Mouse (Mus musculus) natural killer cell, adult 2 months (primary cell): Measurements from ENCODE around the gene Cep57.
A peak's percentile ranks its signal among the peaks of the same experiment; 100 is the strongest.

Experiments
- DNase-seq, 2 experiments: peaks; one replicate each; pipeline ENCODE4 v3.0.0; 2022; ENCODE audit warnings: low spot score in 2 of 2

The Cep57 gene

DNA sequence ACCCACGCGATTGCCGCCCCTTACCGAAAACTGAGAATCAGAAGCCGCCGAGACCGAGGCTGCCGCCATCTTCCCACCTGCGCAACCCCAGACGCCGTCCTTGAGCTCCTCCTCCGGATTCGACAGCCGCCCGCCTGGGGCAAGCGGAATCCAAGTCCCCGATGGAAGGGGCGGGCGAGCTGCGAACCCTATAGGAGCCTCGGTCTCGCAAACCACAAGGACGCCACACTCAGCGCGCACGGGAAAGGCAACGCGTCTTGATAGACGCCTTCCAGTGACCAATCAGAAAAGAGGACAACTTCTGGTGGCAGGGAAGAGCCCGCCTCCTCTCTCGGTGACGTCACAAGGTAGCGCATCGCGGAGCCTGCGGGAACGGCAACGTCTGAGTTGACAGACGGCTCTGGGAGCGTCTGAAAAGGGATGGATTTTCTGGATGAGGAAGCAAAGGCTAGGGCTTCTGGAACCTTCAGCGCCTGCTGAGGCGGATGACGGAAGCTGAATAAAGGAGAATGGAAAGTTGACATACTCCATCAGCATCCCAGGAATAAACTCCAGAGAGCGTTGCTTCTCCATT is at the start of gene Cep57:
Gene Cep57 (minus strand): TSS at position 276 of the 574 bp plus-strand sequence.
- peak; percentile 92 for DNase-seq

DNA sequence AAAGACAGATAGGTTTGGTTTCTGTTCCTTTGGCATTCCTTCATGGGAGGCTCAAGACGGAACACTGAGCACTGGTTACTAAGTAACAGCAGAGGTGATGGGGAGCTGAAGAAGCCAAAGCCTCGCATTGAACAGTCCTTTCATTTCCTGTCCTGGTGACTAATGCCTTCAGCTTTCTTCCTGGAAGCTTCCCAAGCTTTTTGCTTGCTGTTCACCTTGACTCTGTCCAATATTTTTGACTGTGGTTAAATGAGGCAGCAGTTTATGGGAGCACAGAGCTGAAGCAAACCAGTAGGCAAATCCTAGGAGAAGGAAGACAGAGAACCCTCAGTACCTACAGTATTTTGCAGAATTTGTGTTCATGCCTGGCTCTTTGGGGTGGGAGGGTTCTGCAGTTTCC is 48.4 kb upstream of the Cep57 start:
- DNase-seq = no peak

DNA sequence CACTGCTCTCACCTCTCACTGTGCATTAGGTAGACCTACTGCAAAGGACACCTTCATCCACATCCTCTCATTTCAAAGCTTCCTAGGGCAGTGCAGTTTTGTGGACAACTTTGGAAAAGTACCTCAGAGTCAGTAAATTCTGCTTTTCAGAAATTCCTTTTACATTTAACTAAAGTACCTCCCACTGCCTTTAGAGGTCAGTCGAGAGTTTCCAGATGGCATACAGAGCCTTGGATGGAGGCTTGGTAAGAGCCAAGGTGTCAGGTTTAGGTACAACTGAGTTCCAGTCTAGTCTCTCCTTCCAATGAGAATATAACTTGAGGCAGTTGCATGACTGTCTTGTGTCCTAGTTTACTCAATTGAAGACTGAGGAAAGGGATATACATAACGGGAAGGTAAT is 47.5 kb upstream of the Cep57 start:
- DNase-seq = no peak

DNA sequence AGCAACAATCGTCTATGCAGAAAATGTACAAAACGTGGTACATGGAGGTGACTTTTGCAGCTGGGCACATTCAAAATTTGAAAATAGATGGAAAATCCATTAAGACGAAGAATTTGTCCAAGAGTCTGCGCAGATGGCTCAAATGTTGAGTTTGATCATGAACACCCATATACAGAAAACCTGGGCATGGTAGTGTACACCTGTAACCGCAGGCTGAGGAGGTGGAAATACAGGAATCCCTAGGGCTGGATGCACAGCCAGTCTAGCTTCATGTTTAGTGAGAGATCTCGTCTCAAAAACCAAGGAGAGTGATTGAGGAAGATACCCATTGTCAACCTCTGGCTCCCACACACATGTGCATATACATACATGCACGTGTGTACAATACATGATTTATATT is 44.7 kb upstream of the Cep57 start:
- no peak for DNase-seq

GRCm38 (mm10) chr9:13867646-13868045 is 40.7 kb upstream of the Cep57 start:
- no peak for DNase-seq

- DNase-seq = no peak
Observed at GRCm38 (mm10) chr9:13856777-13857176, 29.9 kb upstream of the Cep57 start.

DNA sequence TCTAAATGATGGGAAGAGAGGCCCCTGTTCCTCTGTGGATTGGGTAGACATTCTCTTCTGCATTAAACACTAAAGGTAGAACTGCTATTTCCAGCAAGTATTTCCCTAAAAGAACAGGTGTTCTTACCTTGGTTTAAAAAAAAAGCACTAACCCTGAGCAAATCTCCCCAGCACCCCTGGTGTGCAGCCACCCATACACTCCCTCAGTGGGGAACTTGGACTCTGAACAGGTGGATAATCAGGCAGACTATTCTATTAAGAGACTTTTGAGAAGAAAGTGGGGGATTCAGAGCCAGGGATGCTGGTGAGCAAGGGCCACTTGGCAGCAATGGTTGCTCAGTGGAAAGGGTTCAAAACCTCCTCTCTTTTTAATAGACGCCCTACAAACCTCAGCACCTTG is 29.3 kb upstream of the Cep57 start:
- DNase-seq = no peak

- no peak for DNase-seq
Observed at GRCm38 (mm10) chr9:13853876-13854275, 27.0 kb upstream of the Cep57 start.

- DNase-seq = peak in 1 of 2 experiments; percentile 20
Observed at GRCm38 (mm10) chr9:13848481-13849480, 21.9 kb upstream of the Cep57 start.

DNA sequence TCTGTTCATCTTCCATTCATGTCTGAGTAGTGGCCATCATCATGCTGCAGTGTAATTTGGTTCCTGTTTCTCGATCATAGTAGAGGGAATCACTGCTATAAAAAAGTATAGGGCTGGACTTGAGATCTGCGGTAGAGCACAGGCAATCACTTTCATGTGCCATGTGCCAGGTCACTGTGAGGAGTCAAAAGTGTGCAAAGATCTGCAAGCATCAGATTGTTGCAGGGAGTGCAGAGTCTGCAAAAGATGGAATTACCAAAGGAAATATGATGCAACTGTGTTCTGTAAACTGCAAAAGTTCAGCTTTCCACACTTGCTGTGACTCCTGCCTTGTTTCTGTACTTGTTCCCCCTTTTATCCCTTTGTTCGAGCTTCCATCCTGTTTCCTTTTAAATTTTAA is 20.7 kb upstream of the Cep57 start:
- no peak for DNase-seq

DNA sequence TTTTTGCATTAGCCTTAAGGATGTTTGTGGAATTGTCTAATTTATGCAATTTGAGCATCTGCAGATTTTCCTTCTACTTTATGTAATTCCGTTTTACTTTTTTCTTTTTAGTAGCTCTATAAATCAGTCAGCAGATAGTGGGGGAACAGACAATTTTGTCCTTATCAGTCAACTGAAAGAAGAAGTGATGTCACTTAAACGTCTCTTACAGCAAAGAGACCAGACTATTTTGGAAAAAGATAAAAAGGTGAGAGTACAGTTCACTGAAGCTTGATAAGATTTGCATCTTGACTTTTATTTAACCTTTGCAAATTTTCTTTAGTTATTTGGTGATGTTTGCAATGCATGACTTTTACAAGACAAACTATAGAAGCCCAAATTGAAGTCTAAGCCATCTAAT is 9.8 kb upstream of the Cep57 start:
- no peak for DNase-seq

GRCm38 (mm10) chr9:13835256-13835655 is 8.3 kb upstream of the Cep57 start:
- DNase-seq = peak in 1 of 2 experiments; percentile 9

DNA sequence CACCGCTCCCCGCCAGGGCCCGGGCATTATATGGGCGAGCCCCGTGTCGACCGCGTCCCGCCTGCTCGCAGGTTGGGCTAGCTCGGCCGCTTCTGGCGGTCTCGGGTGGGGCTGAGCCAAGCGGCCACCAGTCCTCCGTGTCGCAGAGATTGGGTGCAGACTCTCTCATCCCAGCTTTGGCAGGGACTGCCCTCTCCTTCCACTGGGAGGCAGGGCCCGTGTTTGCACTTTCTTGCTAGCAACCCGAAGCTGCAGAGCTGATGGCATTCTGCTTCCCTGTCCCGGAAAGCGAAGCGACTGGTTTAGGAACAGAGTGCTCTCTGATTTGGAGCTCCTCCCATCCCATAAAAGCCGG is 1.2 kb upstream of the Cep57 start:
- no peak for DNase-seq

- peak; percentile 100 for DNase-seq
Observed at GRCm38 (mm10) chr9:13827406-13828086, 639 bp upstream of the Cep57 start, which contains the start of gene Fam76b. Gene Fam76b, plus strand, starts transcription at chr9:13827716.

GRCm38 (mm10) chr9:13826391-13826805 is 509 bp downstream of the Cep57 start:
- DNase-seq = peak in 1 of 2 experiments; percentile 60

DNA sequence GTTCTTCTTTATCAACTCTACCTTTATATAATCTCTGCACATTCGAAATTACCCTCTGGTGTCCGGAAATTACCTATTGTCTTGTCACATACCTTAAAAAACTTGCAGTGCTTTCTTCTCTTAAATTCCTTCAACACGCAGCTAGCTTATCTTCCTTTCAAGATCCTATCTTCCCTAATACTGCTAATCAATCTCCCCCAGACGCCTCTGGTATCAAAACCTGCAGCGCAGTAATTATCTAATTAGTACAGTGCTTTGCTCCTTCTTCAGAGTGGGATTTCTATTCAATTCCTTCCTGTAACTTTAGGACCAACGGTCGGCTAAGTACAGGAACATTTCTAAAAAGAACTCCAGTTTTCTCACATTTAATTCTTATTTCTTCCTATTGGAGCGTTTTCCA is 1.0 kb downstream of the Cep57 start:
- no peak for DNase-seq

GRCm38 (mm10) chr9:13820774-13821173 is 6.1 kb downstream of the Cep57 start:
- DNase-seq = no peak

DNA sequence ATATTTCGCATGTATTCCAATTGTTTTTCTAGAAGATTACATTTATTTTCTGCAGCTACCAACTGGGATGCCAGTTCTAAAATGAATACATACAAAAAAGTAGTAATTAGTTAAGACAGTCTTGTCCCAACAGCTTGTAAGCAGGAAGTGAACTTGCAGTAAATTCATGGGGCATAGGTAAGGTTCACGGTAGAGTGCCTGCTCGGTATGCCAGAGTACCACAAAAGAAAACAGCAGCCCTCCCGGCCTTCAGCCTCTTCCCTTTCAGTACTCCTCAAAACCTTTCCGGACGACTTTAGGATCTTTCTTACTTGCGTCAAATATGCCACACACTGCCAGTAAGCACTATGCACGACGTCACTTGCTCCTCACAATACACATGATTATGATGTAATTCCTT is 8.5 kb downstream of the Cep57 start:
- no peak for DNase-seq

DNA sequence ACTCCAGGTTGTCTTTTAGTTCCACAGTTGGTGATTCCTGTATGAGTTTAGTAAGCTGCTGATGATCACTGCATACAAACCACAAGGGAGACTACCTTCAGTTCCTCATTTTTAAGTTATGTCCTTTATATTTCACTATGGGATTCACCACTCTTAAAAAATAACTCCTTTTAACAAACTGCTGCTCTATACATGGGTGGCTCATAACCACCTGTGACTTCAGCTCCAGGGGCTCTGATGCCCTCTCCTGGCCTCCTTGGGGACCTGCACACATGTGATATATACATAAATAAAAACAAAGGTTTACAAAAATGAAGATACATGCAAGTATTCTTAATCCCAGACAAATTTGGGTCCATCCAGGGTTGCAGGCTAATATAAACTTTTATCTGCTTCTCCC is 17.0 kb downstream of the Cep57 start:
- no peak for DNase-seq

GRCm38 (mm10) chr9:13807657-13808056 is 19.2 kb downstream of the Cep57 start:
- no peak for DNase-seq

DNA sequence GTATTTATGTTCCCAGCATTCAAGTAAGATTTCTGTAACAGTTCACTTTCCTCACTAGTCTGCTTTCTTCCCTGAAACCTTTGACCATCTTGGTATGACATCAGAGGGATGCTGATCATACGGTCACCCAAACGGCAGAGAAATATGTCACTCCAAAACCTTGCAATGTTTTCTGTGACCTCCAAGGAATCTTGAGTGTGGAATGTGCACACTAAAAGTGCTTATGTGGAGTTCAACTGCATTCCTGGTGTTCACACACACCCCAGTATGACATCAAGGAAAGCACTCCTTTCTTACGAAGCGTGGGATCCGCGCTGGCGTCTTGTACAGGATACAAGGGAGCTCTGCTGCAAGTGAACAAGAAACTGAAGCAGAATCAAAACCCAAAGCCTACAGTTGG is 20.1 kb downstream of the Cep57 start:
- no peak for DNase-seq

GRCm38 (mm10) chr9:13804480-13804879 is 22.4 kb downstream of the Cep57 start:
- no peak for DNase-seq

DNA sequence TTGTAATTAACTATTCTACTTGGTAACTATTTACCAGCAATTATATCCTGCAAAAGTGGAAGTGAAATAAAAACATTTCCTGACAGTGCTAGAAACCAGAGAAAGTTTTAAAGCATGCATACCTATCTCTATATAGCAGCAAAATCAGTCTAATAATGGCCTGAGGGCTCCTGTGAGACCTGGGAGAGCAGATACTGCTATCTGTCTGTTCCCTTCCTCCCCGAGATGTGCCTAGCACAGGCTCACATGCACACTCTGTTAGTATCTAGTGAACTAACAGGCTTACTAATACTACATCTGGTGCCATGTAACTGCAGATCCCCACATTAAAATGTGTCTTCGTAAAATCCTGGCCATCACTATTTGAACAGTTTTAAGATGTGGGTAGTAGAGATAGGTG is 32.2 kb downstream of the Cep57 start:
- DNase-seq = no peak
